Mouse (Mus musculus): ENCODE data around the gene Sphk1. TPM values are rescaled to one million over a fixed set of nuclear protein-coding genes. Genes with fewer than 3 reads are reported as not detected.

Sphk1 gene
- total and polyA plus RNA-seq, 3 experiments: 53.5 to 127 TPM; not detected in 1

GRCm38 (mm10) chr11:116575396-116575795 is 44.7 kb downstream of the Sphk1 start:
- no peak for DNase-seq (ENCODE audit: low read depth, low spot score)
- Histone ChIP-seq H3K27me3 (ENCODE audit: control insufficient read depth in 1 of 2, insufficient read depth in 2 of 2, low read length in 2 of 2) (no peaks in the 10 kb centered on the region), H3K27ac (ENCODE audit: control insufficient read depth, low read depth, low read length) (no peak overlapping the region), H3K9me3 (replicated peaks; ENCODE audit: insufficient read depth, low read length) (no peaks in the 10 kb centered on the region), H3K36me3 (ENCODE audit: control insufficient read depth in 1 of 2, insufficient read depth in 2 of 2, low read length in 2 of 2) (peaks cover 0 to 36% of the 10 kb centered on the region in 2 experiments; a peak in 2 of 4 replicates), H3K79me2 (ENCODE audit: control insufficient read depth, insufficient read depth, low read length, poor library complexity) (peaks cover 53% of the 10 kb centered on the region), H3K4me3 (ENCODE audit: control insufficient read depth in 1 of 2, insufficient read depth in 1 of 2, low read depth in 2 of 2, low read length in 2 of 2) (no peak overlapping the region), H3K4me1 (ENCODE audit: control insufficient read depth in 1 of 2, insufficient read depth in 2 of 2, low read length in 2 of 2) (peaks cover 18 to 55% of the 10 kb centered on the region in 2 experiments), H3K9ac (ENCODE audit: control insufficient read depth, low read depth, low read length, poor library complexity, severe bottlenecking) (no peak overlapping the region)
- no peak for TF ChIP-seq TBP (IDR thresholded peaks at IDR 0.05; ENCODE audit: low read depth, low read length)
- no peak for TF ChIP-seq ETS1 (IDR thresholded peaks at IDR 0.05; ENCODE audit: low read depth, low read length)
- no peak for TF ChIP-seq EP300 (IDR thresholded peaks at IDR 0.05; ENCODE audit: low read depth in 1 of 2, low read length in 2 of 2)
- no peak for TF ChIP-seq E2F4 (IDR thresholded peaks at IDR 0.05; ENCODE audit: borderline replicate concordance, low read depth, low read length)
- TF ChIP-seq TCF12 (IDR thresholded peaks at IDR 0.05; ENCODE audit: low read depth, low read length): no peak
- TF ChIP-seq MYC (IDR thresholded peaks at IDR 0.05; ENCODE audit: low read depth, low read length): no peak
- TF ChIP-seq SIN3A (IDR thresholded peaks at IDR 0.05; ENCODE audit: low read length): no peak
- no peak for TF ChIP-seq BHLHE40 (IDR thresholded peaks at IDR 0.05; ENCODE audit: borderline replicate concordance, low read depth, low read length)
- no peak for TF ChIP-seq RCOR1 (IDR thresholded peaks at IDR 0.05; ENCODE audit: low read depth, low read length)
- no peak for TF ChIP-seq TAL1 (IDR thresholded peaks at IDR 0.05; ENCODE audit: low read length)
- TF ChIP-seq MYB (IDR thresholded peaks at IDR 0.05; ENCODE audit: low read depth, low read length): no peak

- Histone ChIP-seq H3K4me1 (ENCODE audit: control insufficient read depth in 1 of 2, insufficient read depth in 2 of 2, low read length in 2 of 2) (peaks cover 0 to 27% of the 10 kb centered on the region in 2 experiments; a peak in 2 of 4 replicates), H3K9me3 (replicated peaks; ENCODE audit: insufficient read depth, low read length) (no peaks in the 10 kb centered on the region), H3K9ac (ENCODE audit: control insufficient read depth, low read depth, low read length, poor library complexity, severe bottlenecking) (no peak overlapping the region), H3K4me3 (ENCODE audit: control insufficient read depth in 1 of 2, insufficient read depth in 1 of 2, low read depth in 2 of 2, low read length in 2 of 2) (no peak overlapping the region), H3K27me3 (ENCODE audit: control insufficient read depth in 1 of 2, insufficient read depth in 2 of 2, low read length in 2 of 2) (no peaks in the 10 kb centered on the region), H3K36me3 (ENCODE audit: control insufficient read depth in 1 of 2, insufficient read depth in 2 of 2, low read length in 2 of 2) (peaks cover 0 to 5% of the 10 kb centered on the region in 2 experiments; a peak in 2 of 4 replicates), H3K79me2 (ENCODE audit: control insufficient read depth, insufficient read depth, low read length, poor library complexity) (peaks cover 48% of the 10 kb centered on the region), H3K27ac (ENCODE audit: control insufficient read depth, low read depth, low read length) (no peak overlapping the region)
- no peak for TF ChIP-seq MAX (IDR thresholded peaks at IDR 0.05; ENCODE audit: low read length)
- no peak for TF ChIP-seq EP300 (IDR thresholded peaks at IDR 0.05; ENCODE audit: low read depth in 1 of 2, low read length in 2 of 2)
- TF ChIP-seq CHD2 (IDR thresholded peaks at IDR 0.05; ENCODE audit: low read length): no peak
- no peak for TF ChIP-seq ZC3H11A (IDR thresholded peaks at IDR 0.05; ENCODE audit: low read depth, low read length)
- TF ChIP-seq TBP (IDR thresholded peaks at IDR 0.05; ENCODE audit: low read depth, low read length): no peak
- no peak for TF ChIP-seq MEF2A (IDR thresholded peaks at IDR 0.05; ENCODE audit: extremely low read depth, insufficient replicate concordance, low read depth, low read length, poor library complexity, severe bottlenecking)
- TF ChIP-seq MXI1 (IDR thresholded peaks at IDR 0.05; ENCODE audit: low read depth, low read length): no peak
- no peak for TF ChIP-seq ZMIZ1 (IDR thresholded peaks at IDR 0.05; ENCODE audit: low read depth, low read length)
- no peak for TF ChIP-seq POLR2AphosphoS5 (IDR thresholded peaks at IDR 0.05; ENCODE audit: borderline replicate concordance, low read depth, low read length)
- no peak for TF ChIP-seq ZKSCAN1 (IDR thresholded peaks at IDR 0.05; ENCODE audit: low read depth, low read length)
- no peak for TF ChIP-seq POLR2A (IDR thresholded peaks at IDR 0.05; ENCODE audit: control insufficient read depth in 1 of 2, insufficient read depth in 1 of 2, low read depth in 1 of 2, low read length in 2 of 2, poor library complexity in 1 of 2)
- no peak for TF ChIP-seq USF1 (IDR thresholded peaks at IDR 0.05; ENCODE audit: low read depth, low read length)
- no peak for TF ChIP-seq ZNF384 (IDR thresholded peaks at IDR 0.05; ENCODE audit: low read depth, low read length)
- TF ChIP-seq CTCF (IDR thresholded peaks at IDR 0.05 in 2 of 3, conservative IDR thresholded peaks at IDR 0.05 in 1 of 3; ENCODE audit: control insufficient read depth in 1 of 3, insufficient read depth in 1 of 3, low read depth in 2 of 3, low read length in 3 of 3, poor library complexity in 1 of 3, severe bottlenecking in 1 of 3): no peak
- no peak for TF ChIP-seq RAD21 (IDR thresholded peaks at IDR 0.05; ENCODE audit: low read depth, low read length)
- TF ChIP-seq BHLHE40 (IDR thresholded peaks at IDR 0.05; ENCODE audit: borderline replicate concordance, low read depth, low read length): no peak
- TF ChIP-seq JUND (IDR thresholded peaks at IDR 0.05; ENCODE audit: low read depth, low read length): no peak
- DNase-seq (ENCODE audit: low read depth, low spot score): no peak
These were observed 48.6 kb downstream of the Sphk1 start for GRCm38 (mm10) chr11:116579280-116579679.
